Mouse (Mus musculus) cerebellum, adult 8-10 months (tissue): ENCODE results near the gene Tnp1.

Experiments used
- DNase-seq: peaks from one replicate; pipeline ENCODE4 v3.0.0; 2022

Tnp1 gene

GRCm38 (mm10) chr1:73015731-73016130 lies at the start of gene Tnp1:
Gene Tnp1, minus strand, starts transcription at chr1:73015909.
- DNase-seq: no peak

DNA sequence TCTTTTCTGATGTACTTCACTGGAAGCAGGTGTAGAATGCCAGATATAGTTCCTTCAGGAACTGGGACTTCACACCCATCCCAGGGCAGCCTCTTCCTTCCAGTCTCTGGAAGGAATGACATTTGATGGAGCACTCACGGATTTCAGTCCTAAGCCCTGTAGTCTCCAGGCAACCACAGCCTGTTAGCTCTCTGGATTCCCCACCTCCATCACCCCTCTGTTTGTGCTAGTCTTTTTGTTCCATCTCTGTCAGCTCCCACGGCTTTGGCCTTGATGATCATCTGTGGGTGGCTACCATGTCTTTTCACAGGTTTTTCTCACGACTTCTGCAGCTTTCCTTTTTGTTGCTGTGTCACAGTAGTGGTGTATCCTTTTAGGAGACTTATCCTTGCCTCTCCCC lies 48.6 kb upstream of the Tnp1 start:
- DNase-seq: no peak

DNA sequence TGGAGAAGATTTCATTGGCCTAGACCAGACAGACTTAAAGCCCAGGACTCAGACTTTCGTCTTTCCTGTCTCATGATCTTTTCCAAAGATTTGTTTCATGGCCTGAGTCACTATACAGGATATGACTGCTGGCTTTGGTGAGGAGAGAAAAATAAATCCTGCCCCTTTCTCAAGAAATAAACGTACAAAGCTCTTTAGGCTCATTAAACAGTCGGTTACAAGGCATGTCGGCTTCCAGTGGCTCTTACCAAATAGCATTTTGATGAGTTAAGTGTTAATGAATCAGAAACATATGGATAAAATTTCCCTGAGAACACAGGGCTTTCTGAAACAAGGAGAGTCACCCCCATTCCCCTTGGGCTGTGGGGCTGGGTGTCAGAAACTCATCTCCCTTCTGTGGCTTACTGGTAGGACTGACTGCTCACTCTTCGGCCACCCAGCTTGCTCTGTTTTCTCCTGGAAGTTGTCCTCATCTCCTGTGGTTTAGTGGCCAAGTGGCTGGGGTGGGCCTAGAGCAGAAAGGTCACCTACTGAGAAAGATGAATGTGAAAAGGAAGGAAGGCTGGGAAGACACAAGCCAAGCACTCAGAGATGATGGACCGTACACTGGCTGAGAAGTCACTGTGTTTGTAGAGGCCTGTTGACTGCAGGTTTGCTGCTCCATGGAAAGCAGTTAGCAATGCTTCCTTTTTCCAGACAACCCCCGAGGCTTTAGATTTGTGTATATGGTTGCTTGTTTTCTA lies 46.0 kb upstream of the Tnp1 start:
- DNase-seq: no peak

DNA sequence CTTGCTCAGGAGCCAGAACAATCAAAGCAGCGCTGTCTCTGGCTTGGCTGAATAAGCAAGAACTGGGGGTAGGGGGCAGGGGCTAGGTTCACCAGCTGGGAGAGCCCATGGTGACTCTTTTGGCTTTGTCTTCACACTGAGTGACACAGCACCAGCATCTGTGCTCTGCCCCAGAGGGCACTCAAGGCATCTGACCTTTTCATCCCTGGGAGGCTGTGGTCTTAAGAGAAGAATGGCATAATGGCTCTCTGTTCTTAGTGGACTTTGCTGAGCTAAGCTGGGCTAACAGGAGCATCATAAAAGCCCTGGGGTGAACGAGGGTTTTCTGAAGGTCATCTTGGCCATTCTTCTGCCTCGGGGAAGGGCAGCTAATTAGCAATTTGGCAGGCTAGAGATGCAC lies 44.6 kb upstream of the Tnp1 start:
- DNase-seq: no peak

GRCm38 (mm10) chr1:73056266-73057001 lies 40.7 kb upstream of the Tnp1 start:
- DNase-seq: no peak

DNA sequence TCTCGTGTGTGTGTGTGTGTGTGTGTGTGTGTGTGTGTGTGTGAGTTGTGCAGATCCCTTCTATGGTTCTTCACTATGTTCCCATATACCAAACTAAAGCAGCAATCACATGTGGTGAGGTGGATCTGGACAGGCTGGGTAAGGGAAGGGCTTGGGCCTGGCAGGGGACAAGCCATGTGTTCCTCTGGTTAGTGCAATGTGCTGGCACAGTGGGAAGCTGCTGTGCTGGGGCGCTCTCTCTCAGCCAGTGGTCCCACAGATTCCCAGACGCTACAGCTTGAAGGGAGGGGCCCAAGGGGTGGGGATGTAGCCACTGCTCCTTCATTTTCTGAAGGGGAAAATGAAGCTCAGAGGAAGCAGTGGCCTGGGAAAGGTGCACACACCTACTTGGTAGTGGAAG lies 40.1 kb upstream of the Tnp1 start:
- DNase-seq: no peak

DNA sequence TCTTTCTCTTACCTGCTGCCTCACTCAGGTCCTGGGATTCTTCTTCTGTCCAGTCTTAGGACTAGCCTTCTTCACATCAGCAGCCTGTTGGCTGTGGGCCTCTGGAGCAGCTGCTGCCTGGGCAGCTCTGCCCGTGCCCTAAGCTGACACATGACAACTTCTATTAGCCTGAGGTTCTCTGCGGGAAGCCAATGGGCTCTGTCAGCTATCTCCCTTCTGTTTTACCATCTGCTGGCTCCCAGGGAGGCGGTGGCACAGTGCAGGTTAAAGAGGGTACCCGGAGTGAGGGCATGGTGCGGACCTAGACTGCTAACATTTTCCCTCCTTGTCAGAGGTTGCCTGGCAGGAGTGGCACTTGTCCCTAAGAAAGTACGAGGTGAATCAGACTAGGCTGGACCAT lies 39.5 kb upstream of the Tnp1 start:
- peak; percentile 47 for DNase-seq

DNA sequence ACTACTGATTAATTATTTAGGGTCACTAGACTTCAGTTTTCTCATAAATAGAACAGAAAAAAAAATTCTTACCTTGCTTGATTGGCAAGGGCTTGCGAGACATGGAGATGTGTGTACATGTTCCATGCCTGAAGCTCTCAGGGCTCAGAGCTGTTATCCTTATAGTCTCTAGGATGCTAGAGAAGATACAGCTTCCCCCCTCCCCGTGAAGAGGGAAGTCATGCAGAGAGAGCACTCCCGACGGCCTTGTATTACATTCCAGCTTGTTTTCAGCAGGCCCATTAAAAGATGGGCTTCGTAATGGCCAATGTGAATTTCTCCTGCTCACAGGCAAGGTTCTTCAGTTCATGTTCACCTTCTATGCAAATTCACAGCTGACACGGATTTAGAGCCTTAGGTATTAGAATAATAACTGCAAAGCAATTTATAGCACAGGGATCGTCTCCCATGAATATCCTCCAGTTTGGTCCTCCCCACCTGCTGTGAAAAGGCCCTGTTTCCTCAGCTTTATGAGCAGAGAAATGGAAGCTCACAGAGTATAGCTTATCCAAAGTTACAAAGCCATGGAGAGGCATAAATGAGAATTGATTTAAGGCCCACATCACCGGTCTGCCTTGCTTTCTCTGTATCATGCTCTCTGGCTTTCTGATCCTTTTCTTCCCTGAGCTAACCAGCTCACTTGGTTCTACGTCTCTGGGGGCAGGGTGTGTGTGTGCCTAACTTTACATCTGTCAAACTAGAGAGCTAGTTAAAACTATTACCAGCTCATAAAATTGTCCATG lies 38.0 kb upstream of the Tnp1 start:
- DNase-seq: no peak

DNA sequence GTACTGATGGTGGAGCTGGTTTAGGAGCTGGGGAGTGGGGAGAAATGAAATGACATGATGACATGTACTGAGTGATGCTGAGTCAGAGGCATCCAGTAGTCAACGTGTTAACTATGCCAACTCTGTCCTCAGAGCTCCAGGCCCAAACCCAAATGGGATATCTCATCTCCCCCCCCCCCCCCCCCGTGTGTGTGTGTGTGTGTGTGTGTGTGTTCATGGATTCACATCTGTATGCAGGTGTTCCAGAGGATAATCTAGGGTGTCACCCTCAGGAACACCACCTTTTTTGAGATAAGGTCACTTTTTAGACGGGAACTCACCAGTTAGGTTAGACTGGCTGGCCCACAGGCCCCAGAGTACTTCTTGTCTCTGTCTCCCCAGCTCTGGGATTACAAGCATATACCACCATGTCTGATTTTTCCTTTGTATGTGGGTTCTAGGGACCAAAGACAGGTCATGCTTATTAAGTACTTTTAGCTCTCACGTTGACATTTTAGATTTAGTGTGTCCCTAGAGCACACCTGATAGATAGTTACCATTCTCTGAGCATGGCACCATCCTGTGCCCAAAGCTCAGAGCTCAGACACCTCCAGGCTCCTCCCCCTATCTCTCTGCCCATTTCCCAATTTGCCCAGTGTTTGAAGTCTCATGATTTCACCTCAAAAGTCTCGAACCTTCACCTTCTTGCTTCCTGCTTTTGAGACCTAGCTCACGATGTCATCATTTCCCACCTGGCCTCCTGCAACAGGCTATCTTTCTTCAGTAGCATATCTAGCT lies 31.4 kb upstream of the Tnp1 start:
- DNase-seq: no peak

GRCm38 (mm10) chr1:73045948-73046685 lies 30.4 kb upstream of the Tnp1 start:
- DNase-seq: no peak

DNA sequence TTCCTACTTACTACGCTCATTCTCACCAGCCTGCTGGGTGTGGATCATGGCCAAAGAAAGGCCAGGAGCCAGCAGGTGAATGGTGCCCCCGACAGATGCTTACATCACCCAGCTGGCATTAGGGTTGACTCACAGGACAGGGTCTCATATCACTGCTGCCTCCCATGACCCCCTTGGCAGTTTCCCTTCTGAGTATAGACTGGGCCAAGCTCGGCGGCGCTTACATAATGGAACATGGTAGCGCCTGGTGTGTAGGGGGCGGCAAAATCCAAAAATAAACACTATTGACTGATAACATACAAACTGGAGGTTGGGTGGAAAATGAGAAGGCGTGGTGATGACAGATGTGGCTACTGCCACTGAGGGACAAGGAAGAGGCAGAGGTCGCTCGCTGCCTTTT lies 28.0 kb upstream of the Tnp1 start:
- DNase-seq: no peak

DNA sequence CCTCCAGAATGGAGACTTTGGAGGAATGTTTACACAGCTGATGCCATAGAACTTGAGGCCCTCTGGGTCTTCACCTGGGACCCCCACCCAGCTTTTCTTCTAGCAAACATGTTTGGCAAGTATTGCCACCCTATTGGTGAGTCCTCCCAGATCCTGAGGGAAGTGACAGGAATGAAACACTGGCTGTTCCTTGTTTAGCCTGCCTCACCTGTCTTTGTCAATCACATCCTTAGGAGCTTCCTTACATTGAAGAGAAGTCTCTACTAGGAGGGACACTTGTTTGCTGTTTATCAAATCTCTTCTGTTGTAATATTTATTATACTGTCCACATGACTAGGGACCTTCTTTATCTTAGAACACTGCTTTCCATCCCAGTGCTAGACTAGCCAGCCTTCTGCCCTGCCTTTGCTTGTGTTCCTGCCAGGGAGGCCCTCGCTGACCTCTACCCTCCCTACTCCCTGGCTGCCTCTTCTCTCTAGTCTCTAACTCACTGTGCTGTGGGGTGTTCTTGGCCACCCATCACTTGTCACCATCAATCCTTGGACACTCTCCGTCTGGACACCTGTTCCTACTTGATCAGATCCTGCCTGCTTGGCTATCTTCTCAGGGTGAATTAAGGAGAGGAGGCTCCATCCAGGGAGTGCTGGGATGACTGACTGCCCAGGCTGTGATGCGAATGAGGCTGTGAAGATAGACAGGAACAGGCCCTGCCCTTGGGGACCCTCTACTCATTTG lies 25.1 kb upstream of the Tnp1 start:
- DNase-seq: no peak

DNA sequence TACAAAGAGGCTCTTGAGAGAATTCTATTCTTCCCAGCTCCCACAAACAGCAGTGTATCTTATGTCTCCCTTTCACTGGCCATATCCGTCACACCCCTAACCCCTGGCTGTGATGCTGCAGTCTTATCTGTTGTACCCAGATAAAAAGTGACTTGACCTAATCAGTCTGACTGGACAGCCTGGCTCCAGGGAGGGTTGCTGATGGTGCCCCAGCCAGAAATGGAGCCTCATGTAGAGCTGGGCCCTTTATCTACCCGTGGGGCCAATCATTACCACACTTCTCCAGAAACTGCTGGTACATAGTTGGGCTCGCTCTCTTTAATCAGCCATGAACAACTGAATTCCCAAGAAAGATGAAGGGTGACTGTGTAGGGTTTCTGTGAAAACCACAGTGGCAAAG lies 22.8 kb upstream of the Tnp1 start:
- DNase-seq: no peak

- DNase-seq: no peak
Measured at GRCm38 (mm10) chr1:73036536-73036935, 20.8 kb upstream of the Tnp1 start.

DNA sequence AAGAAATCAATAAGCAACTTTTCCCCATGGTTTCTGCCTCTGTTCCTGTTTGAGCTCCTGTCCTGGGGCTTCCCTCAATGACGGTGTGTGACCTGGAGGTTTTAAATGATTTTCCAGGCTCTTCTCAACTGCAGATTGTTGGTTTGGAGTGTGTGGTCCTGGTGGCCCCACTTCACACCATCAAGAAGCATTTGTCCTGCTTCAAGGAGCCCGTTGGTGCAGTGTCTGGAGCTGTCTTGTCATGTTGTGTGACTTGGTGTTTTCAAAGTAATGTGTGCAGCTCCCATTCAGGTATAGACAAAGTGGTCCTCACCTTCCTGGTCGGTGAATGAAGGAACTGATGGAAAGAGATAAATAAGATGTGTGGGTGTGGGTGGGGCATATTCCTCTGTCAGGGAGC lies 20.0 kb upstream of the Tnp1 start:
- DNase-seq: no peak

GRCm38 (mm10) chr1:73032491-73032890 lies 16.8 kb upstream of the Tnp1 start:
- DNase-seq: no peak

GRCm38 (mm10) chr1:73028741-73029140 lies 13.0 kb upstream of the Tnp1 start:
- no peak for DNase-seq

DNA sequence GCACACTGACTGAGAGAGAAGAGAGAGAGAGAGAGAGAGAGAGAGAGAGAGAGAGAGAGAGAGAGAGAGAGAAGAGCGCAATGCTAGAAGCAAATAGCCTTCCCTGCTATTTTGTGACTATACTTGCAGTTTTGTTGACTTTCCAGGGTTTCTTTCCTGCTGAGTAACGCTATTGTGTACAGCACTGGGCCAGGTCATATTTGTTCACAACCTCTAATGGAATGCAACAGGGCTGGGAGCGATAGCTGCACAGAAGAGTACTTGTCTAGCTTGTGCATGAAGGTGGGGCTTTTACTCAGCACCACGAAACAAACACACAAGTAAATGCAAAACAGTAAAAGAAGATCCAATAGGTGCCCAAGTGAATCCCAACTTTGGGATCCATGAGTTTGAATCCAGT lies 11.7 kb upstream of the Tnp1 start:
- DNase-seq: no peak

GRCm38 (mm10) chr1:73026786-73027299 lies 11.1 kb upstream of the Tnp1 start:
- no peak for DNase-seq

- no peak for DNase-seq
Measured at GRCm38 (mm10) chr1:73026157-73026556, 10.4 kb upstream of the Tnp1 start.

- DNase-seq: no peak
Measured at GRCm38 (mm10) chr1:73006847-73007246, 8.9 kb downstream of the Tnp1 start.
